Mouse (Mus musculus) layer of hippocampus, adult 9-10 months (tissue): ENCODE measurements around the gene Fem1b.
"Not testable (repeated sequence)": the region's sequence is repeated elsewhere in the genome, so short reads cannot be mapped to it uniquely, and the experiment has no call there.

Source experiments
- DNase-seq: peaks from one replicate; pipeline ENCODE4 v3.0.0; 2022; ENCODE audit warnings: low spot score

Fem1b gene

GRCm38 (mm10) chr9:62826456-62826855, 14.7 kb upstream of the Fem1b start:
- DNase-seq, result no peak

GRCm38 (mm10) chr9:62825791-62826393, 14.2 kb upstream of the Fem1b start:
- DNase-seq, result no peak

GRCm38 (mm10) chr9:62821811-62822210, 10.1 kb upstream of the Fem1b start:
- DNase-seq, result no peak

GRCm38 (mm10) chr9:62820829-62821228, 9.1 kb upstream of the Fem1b start:
- no peak for DNase-seq

- not testable (repeated sequence) for DNase-seq
Measured at GRCm38 (mm10) chr9:62819910-62820309, 8.2 kb upstream of the Fem1b start.

- DNase-seq, result no peak
Measured at GRCm38 (mm10) chr9:62819494-62819893, 7.8 kb upstream of the Fem1b start.

- no peak for DNase-seq
Measured at GRCm38 (mm10) chr9:62817828-62818614, 6.3 kb upstream of the Fem1b start.

GRCm38 (mm10) chr9:62817099-62817571, 5.4 kb upstream of the Fem1b start:
- DNase-seq, result no peak

GRCm38 (mm10) chr9:62816323-62817098, 4.8 kb upstream of the Fem1b start:
- no peak for DNase-seq

GRCm38 (mm10) chr9:62814751-62815150, 3.0 kb upstream of the Fem1b start:
- no peak for DNase-seq

- no peak for DNase-seq
Measured at GRCm38 (mm10) chr9:62812216-62813049, 699 bp upstream of the Fem1b start.

GRCm38 (mm10) chr9:62810543-62811515, 905 bp downstream of the Fem1b start:
- DNase-seq, result no peak

- DNase-seq, result no peak
Measured at GRCm38 (mm10) chr9:62810095-62810494, 1.6 kb downstream of the Fem1b start.

GRCm38 (mm10) chr9:62799218-62799617, 12.5 kb downstream of the Fem1b start:
- not testable (repeated sequence) for DNase-seq

- DNase-seq, result no peak
Measured at GRCm38 (mm10) chr9:62789856-62790255, 21.9 kb downstream of the Fem1b start.

GRCm38 (mm10) chr9:62786721-62787120, 25.0 kb downstream of the Fem1b start:
- DNase-seq, result no peak

- DNase-seq, result no peak
Measured at GRCm38 (mm10) chr9:62784233-62784632, 27.5 kb downstream of the Fem1b start.

- peak; percentile 41 for DNase-seq
Measured at GRCm38 (mm10) chr9:62782976-62783781, 28.6 kb downstream of the Fem1b start.

GRCm38 (mm10) chr9:62781965-62782364, 29.8 kb downstream of the Fem1b start:
- no peak for DNase-seq

- DNase-seq, result no peak
Measured at GRCm38 (mm10) chr9:62778721-62779120, 33.0 kb downstream of the Fem1b start.
